Mouse (Mus musculus): ENCODE measurements around the gene Krtap1-5. TPM values are rescaled to one million over a fixed set of nuclear protein-coding genes. Genes with fewer than 3 reads are reported as not detected.
"Not testable (repeated sequence)": the region's sequence is repeated elsewhere in the genome, so short reads cannot be mapped to it uniquely, and the experiment has no call there.

Krtap1-5 gene
- not detected in 2 replicates for polyA plus RNA-seq (2012; ENCODE audit: insufficient read depth, insufficient read length, missing spikeins)

DNA sequence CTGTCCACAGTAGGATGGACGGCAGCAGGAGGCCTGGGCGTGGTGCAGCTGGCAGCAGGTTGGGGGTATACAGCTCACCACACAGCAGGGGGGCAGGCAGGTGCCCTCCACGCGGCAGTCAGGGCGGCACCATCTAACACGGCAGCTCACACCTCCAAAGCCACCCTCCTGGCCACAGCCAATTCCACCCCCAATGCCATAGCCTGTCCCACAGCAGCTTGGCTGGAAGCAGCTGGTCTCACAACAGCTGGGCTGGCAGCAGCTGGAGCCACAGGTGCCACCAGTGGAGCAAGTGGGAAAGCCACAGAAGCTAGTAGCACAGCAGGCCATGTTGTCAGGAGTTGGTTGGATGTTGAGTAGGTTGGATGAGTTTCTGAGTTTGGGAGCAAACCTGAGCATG is at the start of gene Krtap1-5:
Gene Krtap1-5, minus strand, starts transcription at position 381 of the 400 bp plus-strand sequence.
- no peak within 1 kb of the TSS for H3K4me3 ChIP-seq (ENCODE audit: insufficient read depth, low read depth, low read length)
- no peaks in the 10 kb centered on the region for H3K4me1 ChIP-seq (ENCODE audit: control insufficient read depth, insufficient read depth, insufficient read length, low read length)
- H3K27ac ChIP-seq (replicated peaks; ENCODE audit: low read depth, low read length) = no peak within 1 kb of the TSS

DNA sequence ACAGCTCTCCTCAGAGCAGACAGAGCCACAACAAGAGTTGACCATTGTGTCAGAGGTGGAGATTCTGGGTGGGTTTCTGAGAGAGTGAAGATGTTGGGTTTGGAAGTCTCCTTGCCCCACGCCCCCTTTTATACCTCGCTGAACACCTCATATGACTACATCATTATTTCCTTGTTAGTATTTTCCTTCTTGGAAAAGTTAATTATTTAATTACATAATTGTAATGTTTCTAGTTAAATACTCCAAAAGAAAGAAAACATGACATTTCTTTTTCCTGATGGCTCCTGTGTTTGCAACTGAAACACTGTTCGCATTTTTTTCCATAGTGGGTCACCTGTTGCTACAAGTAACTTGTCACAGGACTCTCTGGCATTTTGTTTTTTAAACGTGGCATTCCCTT is 47.3 kb upstream of the Krtap1-5 start, which contains the start of gene Krtap4-1:
Gene Krtap4-1, minus strand, starts transcription at position 101 of the 400 bp plus-strand sequence.
- no peak within 1 kb of the TSS for H3K4me3 ChIP-seq (ENCODE audit: insufficient read depth, low read depth, low read length)
- no peaks in the 10 kb centered on the region for H3K4me1 ChIP-seq (ENCODE audit: control insufficient read depth, insufficient read depth, insufficient read length, low read length)
- no peak within 1 kb of the TSS for H3K27ac ChIP-seq (replicated peaks; ENCODE audit: low read depth, low read length)

DNA sequence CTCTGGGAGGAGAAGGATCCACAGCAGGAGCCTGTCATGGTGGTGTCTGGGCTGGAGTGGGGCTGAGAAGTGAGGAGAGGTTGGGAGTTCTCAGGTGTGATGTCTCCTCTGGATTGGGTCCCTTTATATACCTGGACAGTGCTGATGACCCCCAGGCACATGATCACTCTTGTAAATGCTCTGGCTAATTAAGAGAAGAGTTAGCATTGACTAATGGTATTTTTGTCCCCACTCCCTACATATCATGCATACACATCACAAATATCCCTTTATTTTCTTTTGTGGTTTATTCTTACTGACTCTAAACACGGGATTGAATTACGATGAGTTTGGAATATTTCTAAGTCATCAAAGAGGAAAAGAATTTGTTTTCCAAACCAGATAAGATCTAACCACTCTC is 39.5 kb upstream of the Krtap1-5 start, which contains the start of gene Gm11562:
Gene Gm11562, minus strand, starts transcription at position 101 of the 400 bp plus-strand sequence.
- Histone ChIP-seq H3K4me1 (ENCODE audit: control insufficient read depth, insufficient read depth, insufficient read length, low read length) (no peaks in the 10 kb centered on the region), H3K4me3 (ENCODE audit: insufficient read depth, low read depth, low read length) (no peak within 1 kb of the TSS)

DNA sequence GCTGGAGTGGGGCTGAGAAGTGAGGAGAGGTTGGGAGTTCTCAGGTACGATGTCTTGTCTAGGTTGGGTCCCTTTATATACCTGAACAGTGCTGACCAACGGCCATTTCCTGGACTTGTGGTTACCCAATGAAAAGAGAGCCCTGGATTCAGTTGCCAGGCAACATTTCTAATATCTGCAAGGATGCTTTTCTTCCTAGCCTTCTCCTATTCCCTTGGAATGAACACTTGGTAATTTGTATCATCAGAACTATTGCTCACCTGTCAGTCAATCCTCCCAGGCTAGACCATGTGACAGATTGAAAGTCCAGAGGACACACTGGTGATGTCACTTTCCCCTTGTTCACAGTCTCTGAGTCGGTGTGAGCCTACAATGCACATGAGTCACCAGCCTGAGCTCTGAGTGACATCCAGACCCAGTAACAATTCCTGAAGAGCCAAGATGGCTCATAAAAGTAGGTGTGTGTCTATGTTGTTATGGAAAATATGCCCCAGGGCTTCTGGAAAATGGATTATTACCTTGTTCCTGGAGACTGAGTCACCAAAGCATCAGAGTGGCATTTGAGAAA is 34.1 kb upstream of the Krtap1-5 start, which contains the start of gene Krtap2-4:
Gene Krtap2-4, minus strand, starts transcription at position 51 of the 568 bp plus-strand sequence.
- Histone ChIP-seq H3K4me1 (ENCODE audit: control insufficient read depth, insufficient read depth, insufficient read length, low read length) (no peaks in the 10 kb centered on the region), H3K27ac (replicated peaks; ENCODE audit: low read depth, low read length) (no peak within 1 kb of the TSS), H3K4me3 (ENCODE audit: insufficient read depth, low read depth, low read length) (no peak within 1 kb of the TSS)

More for the DNA sequence above, 39.5 kb upstream of the Krtap1-5 start, which contains the start of gene Gm11562:
- H3K27ac ChIP-seq (replicated peaks; ENCODE audit: low read depth, low read length) = no peak within 1 kb of the TSS

DNA sequence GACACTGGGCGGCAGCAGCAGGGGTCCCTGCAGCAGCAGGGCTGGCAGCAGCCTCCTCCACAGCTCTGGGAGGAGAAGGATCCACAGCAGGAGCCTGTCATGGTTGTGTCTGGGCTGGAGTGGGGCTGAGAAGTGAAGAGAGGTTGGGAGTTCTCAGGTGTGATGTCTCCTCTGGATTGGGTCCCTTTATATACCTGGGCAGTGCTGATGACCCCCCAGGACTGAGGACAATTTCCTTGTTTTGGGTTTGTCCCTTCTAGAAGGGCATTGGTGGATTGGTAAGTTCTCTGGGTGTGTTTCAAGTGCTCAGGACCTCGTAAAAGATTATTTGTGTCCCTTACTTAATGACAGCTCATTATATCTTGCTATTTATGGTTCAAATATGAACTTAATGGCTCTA is 29.3 kb upstream of the Krtap1-5 start, which contains the start of gene Gm11937:
Gene Gm11937, minus strand, starts transcription at position 101 of the 400 bp plus-strand sequence.
- H3K27ac ChIP-seq (replicated peaks; ENCODE audit: low read depth, low read length); H3K4me3 ChIP-seq (ENCODE audit: insufficient read depth, low read depth, low read length); H3K4me1 ChIP-seq (ENCODE audit: control insufficient read depth, insufficient read depth, insufficient read length, low read length): not testable (repeated sequence)

DNA sequence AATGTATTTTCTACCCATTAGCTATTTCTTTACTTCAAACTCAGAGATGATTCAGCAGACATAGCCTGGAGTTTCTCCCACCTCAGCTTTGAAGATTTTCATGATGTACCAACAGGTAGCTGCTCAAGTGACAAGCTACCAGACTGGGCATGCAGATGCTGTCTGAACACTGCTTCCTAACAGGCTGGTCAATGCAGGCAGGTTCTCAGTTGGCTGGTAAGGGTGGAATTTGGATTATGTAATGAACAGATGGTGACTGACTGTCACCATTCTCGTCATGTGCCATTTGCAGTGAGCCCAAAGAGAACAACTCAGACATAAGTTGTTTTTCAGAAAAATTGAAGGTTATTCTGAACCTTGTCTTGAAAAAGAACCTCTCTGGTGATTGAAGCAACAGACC is 28.3 kb upstream of the Krtap1-5 start:
- Histone ChIP-seq H3K4me1 (ENCODE audit: control insufficient read depth, insufficient read depth, insufficient read length, low read length) (no peaks in the 10 kb centered on the region), H3K27ac (replicated peaks; ENCODE audit: low read depth, low read length) (no peak overlapping the region), H3K4me3 (ENCODE audit: insufficient read depth, low read depth, low read length) (no peak overlapping the region)

DNA sequence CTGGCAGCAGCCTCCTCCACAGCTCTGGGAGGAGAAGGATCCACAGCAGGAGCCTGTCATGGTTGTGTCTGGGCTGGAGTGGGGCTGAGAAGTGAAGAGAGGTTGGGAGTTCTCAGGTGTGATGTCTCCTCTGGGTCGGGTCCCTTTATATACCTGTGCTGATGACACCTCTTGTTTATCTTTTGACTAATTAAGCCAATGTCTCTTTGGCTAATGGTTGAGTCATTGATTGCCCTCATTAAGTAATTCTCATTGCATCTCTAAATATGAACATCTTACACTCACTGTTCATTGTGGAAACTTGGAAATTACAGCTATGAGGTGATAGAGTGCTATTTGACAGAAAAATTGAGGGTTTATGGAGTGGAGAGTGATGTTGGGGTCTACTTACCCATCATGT is 22.4 kb upstream of the Krtap1-5 start, which contains the start of gene Gm11938:
Gene Gm11938, minus strand, starts transcription at position 101 of the 400 bp plus-strand sequence.
- H3K4me1 ChIP-seq (ENCODE audit: control insufficient read depth, insufficient read depth, insufficient read length, low read length); H3K4me3 ChIP-seq (ENCODE audit: insufficient read depth, low read depth, low read length); H3K27ac ChIP-seq (replicated peaks; ENCODE audit: low read depth, low read length): not testable (repeated sequence)

DNA sequence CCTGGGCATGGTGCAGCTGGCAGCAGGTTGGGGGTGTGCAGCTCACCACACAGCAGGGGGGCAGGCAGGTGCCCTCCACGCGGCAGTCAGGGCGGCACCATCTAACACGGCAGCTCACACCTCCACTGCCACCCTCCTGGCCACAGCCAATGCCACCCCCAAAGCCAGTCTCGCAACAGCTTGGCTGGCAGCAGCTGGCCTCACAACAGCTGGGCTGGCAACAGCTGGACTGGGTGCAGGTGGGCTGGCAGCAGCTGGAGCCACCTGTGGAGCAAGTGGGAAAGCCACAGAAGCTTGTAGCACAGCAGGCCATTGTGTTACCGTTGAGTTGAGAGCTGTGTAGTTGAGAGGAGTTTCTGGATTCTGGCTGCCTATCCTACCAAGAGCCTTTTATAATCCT is 16.9 kb upstream of the Krtap1-5 start, which contains the start of gene Krtap9-3:
Gene Krtap9-3, minus strand, starts transcription at position 364 of the 400 bp plus-strand sequence.
- H3K4me1 ChIP-seq (ENCODE audit: control insufficient read depth, insufficient read depth, insufficient read length, low read length); H3K27ac ChIP-seq (replicated peaks; ENCODE audit: low read depth, low read length); H3K4me3 ChIP-seq (ENCODE audit: insufficient read depth, low read depth, low read length): not testable (repeated sequence)

DNA sequence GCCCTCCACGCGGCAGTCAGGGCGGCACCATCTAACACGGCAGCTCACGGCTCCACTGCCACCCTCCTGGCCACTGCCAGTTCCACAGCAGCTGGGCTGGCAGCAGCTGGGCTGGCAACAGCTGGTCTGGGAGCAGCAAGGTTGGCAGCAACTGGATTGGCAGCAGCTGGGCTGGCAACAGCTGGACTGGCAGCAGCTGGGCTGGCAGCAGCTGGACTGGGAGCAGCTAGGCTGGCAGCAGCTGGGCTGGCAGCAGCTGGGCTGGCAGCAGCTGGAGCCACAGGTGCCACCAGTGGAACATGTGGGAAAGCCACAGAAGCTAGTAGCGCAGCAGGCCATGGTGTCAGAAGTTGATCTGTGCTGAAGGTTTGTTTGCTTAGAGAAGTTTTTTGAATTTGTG is 10.2 kb upstream of the Krtap1-5 start, which contains the start of gene Krtap1-3:
Gene Krtap1-3, minus strand, starts transcription at position 359 of the 400 bp plus-strand sequence.
- Histone ChIP-seq H3K4me3 (ENCODE audit: insufficient read depth, low read depth, low read length) (no peak within 1 kb of the TSS), H3K4me1 (ENCODE audit: control insufficient read depth, insufficient read depth, insufficient read length, low read length) (no peaks in the 10 kb centered on the region), H3K27ac (replicated peaks; ENCODE audit: low read depth, low read length) (no peak within 1 kb of the TSS)

DNA sequence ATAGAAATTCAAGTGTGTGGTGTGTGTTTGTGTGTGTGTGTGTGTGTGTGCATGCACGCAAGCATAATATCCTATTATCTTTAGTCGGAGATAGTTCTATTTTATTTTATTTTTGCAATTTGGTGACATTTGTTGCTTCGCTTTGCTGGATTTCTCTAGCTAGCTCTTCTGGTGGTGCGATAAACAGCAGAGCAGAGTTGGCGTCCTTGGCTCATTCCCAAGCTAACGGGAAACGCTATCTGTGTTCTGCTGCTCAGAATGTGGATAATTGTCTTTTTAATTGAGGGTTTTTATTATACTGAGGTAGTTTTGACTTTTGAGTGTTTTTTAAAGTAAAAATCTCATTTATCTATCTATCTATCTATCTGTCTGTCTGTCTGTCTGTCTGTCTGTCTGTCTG is 4.3 kb upstream of the Krtap1-5 start:
- Histone ChIP-seq H3K4me1 (ENCODE audit: control insufficient read depth, insufficient read depth, insufficient read length, low read length) (no peaks in the 10 kb centered on the region), H3K4me3 (ENCODE audit: insufficient read depth, low read depth, low read length) (no peak overlapping the region)

DNA sequence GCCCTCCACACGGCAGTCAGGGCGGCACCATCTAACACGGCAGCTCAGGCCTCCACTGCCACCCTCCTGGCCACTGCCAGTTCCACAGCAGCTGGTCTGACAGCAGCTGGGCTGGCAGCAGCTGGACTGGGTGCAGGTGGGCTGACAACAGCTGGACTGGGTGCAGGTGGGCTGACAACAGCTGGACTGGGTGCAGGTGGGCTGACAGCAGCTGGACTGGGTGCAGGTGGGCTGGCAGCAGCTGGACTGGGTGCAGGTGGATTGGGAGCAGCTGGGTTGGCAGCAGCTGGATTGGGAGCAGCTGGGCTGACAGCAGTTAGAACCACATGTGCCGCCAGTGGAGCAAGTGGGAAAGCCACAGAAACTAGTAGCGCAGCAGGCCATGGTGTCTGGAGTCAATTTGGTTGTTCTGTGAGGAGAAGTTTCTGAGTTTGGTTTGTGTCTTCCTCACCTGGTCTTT is 2.5 kb upstream of the Krtap1-5 start, which contains the start of gene Krtap1-4:
Gene Krtap1-4, minus strand, starts transcription at position 410 of the 460 bp plus-strand sequence.
- H3K27ac ChIP-seq (replicated peaks; ENCODE audit: low read depth, low read length) = no peak within 1 kb of the TSS
- no peaks in the 10 kb centered on the region for H3K4me1 ChIP-seq (ENCODE audit: control insufficient read depth, insufficient read depth, insufficient read length, low read length)
- no peak within 1 kb of the TSS for H3K4me3 ChIP-seq (ENCODE audit: insufficient read depth, low read depth, low read length)

More for the DNA sequence above, 4.3 kb upstream of the Krtap1-5 start:
- no peak overlapping the region for H3K27ac ChIP-seq (replicated peaks; ENCODE audit: low read depth, low read length)

DNA sequence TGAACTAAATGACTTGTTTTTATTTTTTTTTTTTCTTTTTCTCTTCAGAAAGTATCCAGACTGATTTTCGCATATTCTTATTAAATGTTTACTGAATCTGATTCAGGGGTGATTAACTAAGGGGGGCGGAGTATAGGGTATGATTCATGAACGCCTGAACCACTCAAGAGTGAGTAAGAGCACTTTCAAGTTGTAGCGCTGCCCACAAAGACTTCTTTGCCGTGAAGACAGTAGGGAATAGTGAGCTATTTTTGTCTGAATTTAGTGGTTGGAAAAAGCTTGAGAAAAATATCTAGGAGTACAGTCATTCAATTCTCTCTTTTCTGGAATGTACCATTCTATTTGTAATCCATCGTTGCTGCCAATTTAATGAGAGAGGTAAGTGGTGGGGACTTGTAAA is 748 bp upstream of the Krtap1-5 start:
- Histone ChIP-seq H3K4me1 (ENCODE audit: control insufficient read depth, insufficient read depth, insufficient read length, low read length) (no peaks in the 10 kb centered on the region), H3K4me3 (ENCODE audit: insufficient read depth, low read depth, low read length) (no peak overlapping the region), H3K27ac (replicated peaks; ENCODE audit: low read depth, low read length) (no peak overlapping the region)

DNA sequence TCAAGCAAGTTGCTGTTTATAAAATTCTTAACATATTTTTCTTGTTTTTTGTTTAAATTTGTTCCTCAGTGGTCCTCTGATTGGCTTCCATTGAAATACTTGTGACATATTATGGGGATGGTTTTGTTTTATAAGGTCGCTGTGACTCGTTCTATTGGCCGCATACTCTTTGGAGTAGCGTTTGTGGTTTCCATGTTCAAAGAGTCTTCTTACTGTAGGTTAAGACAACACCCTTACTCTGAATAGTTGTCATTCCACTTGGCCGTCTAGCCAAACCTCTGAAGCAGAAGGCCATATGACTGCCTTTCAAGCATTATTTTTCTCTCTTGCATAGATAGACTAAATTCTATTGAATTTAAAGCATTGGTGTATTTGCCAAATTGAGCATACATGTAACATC is 235 bp upstream of the Krtap1-5 start:
- Histone ChIP-seq H3K27ac (replicated peaks; ENCODE audit: low read depth, low read length) (no peak overlapping the region), H3K4me1 (ENCODE audit: control insufficient read depth, insufficient read depth, insufficient read length, low read length) (no peaks in the 10 kb centered on the region), H3K4me3 (ENCODE audit: insufficient read depth, low read depth, low read length) (no peak overlapping the region)

DNA sequence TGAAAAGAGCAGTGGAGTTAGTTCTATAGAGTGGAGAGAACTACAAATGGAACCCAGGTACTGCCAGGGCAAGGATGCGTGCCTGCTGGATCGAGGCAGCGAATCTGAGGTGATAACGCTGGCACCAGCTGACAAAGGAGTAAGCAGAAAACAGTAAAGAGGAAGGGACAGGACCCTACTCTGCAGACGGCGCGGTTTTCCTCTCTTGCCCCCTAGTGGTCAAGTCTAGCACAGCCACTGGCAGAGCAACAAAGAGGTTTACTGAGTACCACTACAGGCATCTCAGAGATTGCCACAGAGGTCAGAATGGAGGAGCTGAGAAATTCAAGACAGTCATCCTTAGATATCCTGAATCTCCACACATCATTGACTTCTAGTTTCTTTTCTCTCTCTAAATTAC is 6.7 kb downstream of the Krtap1-5 start:
- H3K27ac ChIP-seq (replicated peaks; ENCODE audit: low read depth, low read length) = no peak overlapping the region
- no peak overlapping the region for H3K4me3 ChIP-seq (ENCODE audit: insufficient read depth, low read depth, low read length)
- H3K4me1 ChIP-seq (ENCODE audit: control insufficient read depth, insufficient read depth, insufficient read length, low read length) = no peaks in the 10 kb centered on the region

DNA sequence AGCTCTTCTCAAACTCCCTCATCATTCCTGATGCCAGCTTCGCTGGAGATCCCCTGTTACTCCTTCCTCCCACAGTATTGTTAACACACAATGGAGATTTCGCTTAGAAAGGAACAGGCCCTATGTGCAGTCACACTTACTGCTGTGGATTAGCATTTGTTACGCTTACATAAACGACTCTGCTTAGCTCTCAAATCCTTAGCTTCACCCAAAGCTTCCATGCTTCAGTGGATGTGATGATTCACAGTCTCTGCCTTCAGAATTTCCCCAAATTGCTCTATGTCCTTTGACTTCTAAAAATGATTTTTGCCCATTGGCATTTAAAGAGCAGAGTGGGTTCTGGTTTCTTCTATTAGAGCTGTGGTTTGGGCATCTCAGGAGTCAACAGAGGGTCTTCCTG is 7.7 kb downstream of the Krtap1-5 start:
- no peak overlapping the region for H3K27ac ChIP-seq (replicated peaks; ENCODE audit: low read depth, low read length)
- no peaks in the 10 kb centered on the region for H3K4me1 ChIP-seq (ENCODE audit: control insufficient read depth, insufficient read depth, insufficient read length, low read length)

DNA sequence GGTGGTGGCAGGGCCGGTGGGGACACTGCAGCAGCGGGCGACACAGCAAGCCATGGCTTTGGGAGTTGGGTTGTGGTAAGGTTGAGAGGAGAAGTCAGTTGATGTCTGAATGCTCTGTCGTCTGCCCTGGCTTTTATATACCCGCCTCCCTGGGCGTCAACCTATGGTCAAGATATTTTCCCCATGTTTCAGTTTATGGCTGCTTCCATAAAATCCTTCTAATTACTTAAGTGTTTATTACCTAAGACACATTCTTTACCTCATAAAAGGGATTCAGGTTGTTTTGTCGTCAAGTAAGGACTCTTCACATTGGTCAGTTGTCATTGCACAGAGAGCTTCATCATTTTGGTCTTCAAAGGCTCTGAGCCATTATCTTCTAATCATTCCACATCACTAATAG is 14.3 kb downstream of the Krtap1-5 start, which contains the start of gene Krtap3-1:
Gene Krtap3-1, minus strand, starts transcription at position 101 of the 400 bp plus-strand sequence.
- H3K4me1 ChIP-seq (ENCODE audit: control insufficient read depth, insufficient read depth, insufficient read length, low read length) = no peaks in the 10 kb centered on the region
- H3K4me3 ChIP-seq (ENCODE audit: insufficient read depth, low read depth, low read length) = no peak within 1 kb of the TSS
- H3K27ac ChIP-seq (replicated peaks; ENCODE audit: low read depth, low read length) = no peak within 1 kb of the TSS

More for the DNA sequence above, 7.7 kb downstream of the Krtap1-5 start:
- no peak overlapping the region for H3K4me3 ChIP-seq (ENCODE audit: insufficient read depth, low read depth, low read length)
